Mouse (Mus musculus): ENCODE measurements around the gene Palb2. TPM values are rescaled to one million over a fixed set of nuclear protein-coding genes. Genes with fewer than 3 reads are reported as not detected.

Palb2 gene
- total RNA-seq, 1 experiment from 2014 or later: 6.2 TPM

Other genes with a start within 250 kb of the Palb2 start
- 8.0 and 9.5 TPM in 2 replicates for gene Cog7, start 151.3 kb downstream of the Palb2 start, total RNA-seq (2017)
- gene Gga2, start 111.8 kb downstream of the Palb2 start, total RNA-seq (2017): 87.7 and 100 TPM in 2 replicates
- 24.6 and 24.9 TPM in 2 replicates for gene Ubfd1, start 65.8 kb downstream of the Palb2 start, total RNA-seq (2017)
- gene Ears2, start 65.7 kb downstream of the Palb2 start, total RNA-seq (2017): 6.6 and 7.4 TPM in 2 replicates
- 32.8 and 34.1 TPM in 2 replicates for gene Ndufab1, start 31.1 kb downstream of the Palb2 start, total RNA-seq (2017)
- gene Dctn5, start 56 bp upstream of the Palb2 start, total RNA-seq (2017): 83.0 and 88.3 TPM in 2 replicates
- gene Plk1, start 26.5 kb upstream of the Palb2 start, total RNA-seq (2017): 0.49 and 0.81 TPM in 2 replicates
- not detected in 2 replicates for gene Ern2, start 53.2 kb upstream of the Palb2 start, total RNA-seq (2017)
- gene Chp2, start 86.5 kb upstream of the Palb2 start, total RNA-seq (2017): not detected in 2 replicates
- 440 and 446 TPM in 2 replicates for gene Prkcb, start 155.8 kb upstream of the Palb2 start, total RNA-seq (2017)

Data from neutrophil, adult 5-6 weeks (primary cell).